Mouse (Mus musculus) kidney, adult 2 months (tissue): Measurements from ENCODE around the gene Gm5741.

Experiments
- CTCF ChIP-seq: fragments of 200-500 bp; conservative IDR thresholded peaks from 2 replicates; pipeline ENCODE4 v1.5.1; 2011; ENCODE audit warnings: low read depth, mild to moderate bottlenecking, control low read depth, low read length, moderate library complexity, mixed read lengths; ENCODE audit not compliant: insufficient read depth, insufficient read length
- POLR2A ChIP-seq: fragments of 200-500 bp; IDR thresholded peaks from one replicate; pipeline ENCODE4 v1.6.1; 2011; ENCODE audit warnings: low read depth, low read length, control low read depth

DNA sequence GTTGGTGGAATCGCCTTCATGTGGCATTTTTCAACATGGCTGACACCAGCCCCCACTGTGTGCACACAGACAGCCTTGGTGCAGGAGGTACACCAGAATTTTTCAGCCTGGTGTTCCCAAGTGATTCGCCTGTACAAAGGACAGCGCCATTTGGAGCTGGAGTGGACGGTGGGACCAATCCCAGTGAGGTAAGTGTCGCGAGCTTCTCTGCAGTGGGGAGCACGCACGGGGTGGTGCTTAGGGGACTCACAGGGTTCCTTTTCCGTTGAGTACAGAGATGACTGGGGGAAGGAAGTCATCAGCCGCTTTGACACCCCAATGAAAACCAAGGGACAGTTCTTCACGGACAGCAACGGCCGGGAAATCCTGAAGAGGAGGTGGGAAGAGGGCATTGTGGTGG is 27.3 kb upstream of the Gm5741 start:
- TF ChIP-seq CTCF, result no peak
- no peak for TF ChIP-seq POLR2A
